Mouse (Mus musculus): ENCODE results near the gene Pvr. TPM values are rescaled to one million over a fixed set of nuclear protein-coding genes. Genes with fewer than 3 reads are reported as not detected.

The Pvr gene
- polyA plus RNA-seq, 1 experiment from 2014 or later: 4.8 TPM

DNA sequence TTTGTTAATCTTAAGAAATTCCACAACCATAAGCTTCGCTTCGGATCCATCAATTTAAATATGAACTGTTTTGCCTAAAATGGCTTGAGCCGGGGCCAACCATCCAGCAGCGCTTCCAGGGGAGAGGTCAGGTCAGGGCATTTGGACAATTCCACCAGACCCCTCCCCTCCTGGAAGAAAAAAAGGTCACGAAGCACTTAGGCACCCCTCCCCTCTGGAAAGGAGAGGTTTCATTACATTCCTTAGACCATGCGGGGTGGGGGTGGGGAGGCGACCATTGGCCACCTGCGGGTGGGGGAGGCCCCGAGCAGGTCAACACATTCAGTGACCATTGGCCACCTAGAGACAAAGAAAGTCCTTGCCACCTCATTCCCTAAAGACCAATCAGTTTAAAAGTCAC is 32.1 kb upstream of the Pvr start:
- H3K27me3 ChIP-seq (ENCODE audit: control insufficient read depth, insufficient read depth, low read length): no peaks in the 10 kb centered on the region

DNA sequence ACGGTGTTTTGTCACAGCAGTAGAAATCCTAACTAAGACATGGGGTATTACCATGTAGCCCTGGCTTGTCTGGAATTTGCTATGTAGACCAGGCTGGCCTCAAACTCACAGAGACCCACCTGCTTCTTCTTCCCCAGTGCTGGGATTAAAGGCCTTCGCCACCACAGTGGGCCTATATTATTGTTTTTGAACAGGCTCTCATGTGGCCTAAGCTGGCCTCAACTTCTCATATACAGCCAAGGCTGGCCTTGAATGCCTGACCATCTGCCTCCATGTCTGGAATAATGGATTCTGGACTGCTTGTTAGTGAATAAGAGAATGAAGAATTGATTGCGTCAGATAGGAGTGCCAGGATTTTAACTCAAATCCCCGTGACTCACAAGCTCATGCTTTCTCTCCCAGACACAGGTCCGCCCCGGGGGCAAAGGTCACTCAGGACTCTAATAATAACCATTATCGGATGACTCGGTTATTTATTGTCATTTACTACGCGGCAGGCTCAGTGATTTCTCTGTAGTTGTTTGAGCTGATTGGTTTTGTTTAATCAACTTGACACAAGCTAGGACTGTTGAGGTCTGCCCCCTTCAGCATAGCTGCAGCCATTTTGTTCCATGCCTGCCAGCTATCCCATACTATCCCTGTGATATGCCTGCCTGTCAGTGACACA is 31.5 kb upstream of the Pvr start:
- Histone ChIP-seq H3K36me3 (replicated peaks; ENCODE audit: control insufficient read depth, insufficient read depth, low read depth, low read length) (no peaks in the 10 kb centered on the region), H3K4me2 (ENCODE audit: low read depth, low read length) (no peak overlapping the region), H3K9me3 (replicated peaks; ENCODE audit: control insufficient read depth, low read length) (no peaks in the 10 kb centered on the region), H3K27ac (replicated peaks; ENCODE audit: low read depth, low read length) (no peak overlapping the region), H3K27me3 (ENCODE audit: control insufficient read depth, insufficient read depth, low read length) (no peaks in the 10 kb centered on the region), H3K9ac (replicated peaks; ENCODE audit: low read length) (no peak overlapping the region), H3K4me3 (ENCODE audit: low read depth, low read length) (no peak overlapping the region), H3K4me1 (ENCODE audit: control insufficient read depth, insufficient read depth, low read length) (no peaks in the 10 kb centered on the region)
- DNase-seq (ENCODE audit: low spot score): no peak
- ATAC-seq (replicated peaks; ENCODE audit: insufficient number of reproducible peaks, low FRiP score, low TSS enrichment, low read depth): no peak
- 58% methylated on average over 10 of the region's 10 CpGs for WGBS

More for the DNA sequence above, 32.1 kb upstream of the Pvr start:
- 46% methylated on average over 9 of the region's 9 CpGs for WGBS
- Histone ChIP-seq H3K9me3 (replicated peaks; ENCODE audit: control insufficient read depth, low read length) (no peaks in the 10 kb centered on the region), H3K27ac (replicated peaks; ENCODE audit: low read depth, low read length) (no peak overlapping the region), H3K4me1 (ENCODE audit: control insufficient read depth, insufficient read depth, low read length) (no peaks in the 10 kb centered on the region), H3K4me2 (ENCODE audit: low read depth, low read length) (no peak overlapping the region), H3K9ac (replicated peaks; ENCODE audit: low read length) (no peak overlapping the region), H3K36me3 (replicated peaks; ENCODE audit: control insufficient read depth, insufficient read depth, low read depth, low read length) (no peaks in the 10 kb centered on the region), H3K4me3 (ENCODE audit: low read depth, low read length) (no peak overlapping the region)
- DNase-seq (ENCODE audit: low spot score) (no peak), ATAC-seq (replicated peaks; ENCODE audit: insufficient number of reproducible peaks, low FRiP score, low TSS enrichment, low read depth) (no peak)

DNA sequence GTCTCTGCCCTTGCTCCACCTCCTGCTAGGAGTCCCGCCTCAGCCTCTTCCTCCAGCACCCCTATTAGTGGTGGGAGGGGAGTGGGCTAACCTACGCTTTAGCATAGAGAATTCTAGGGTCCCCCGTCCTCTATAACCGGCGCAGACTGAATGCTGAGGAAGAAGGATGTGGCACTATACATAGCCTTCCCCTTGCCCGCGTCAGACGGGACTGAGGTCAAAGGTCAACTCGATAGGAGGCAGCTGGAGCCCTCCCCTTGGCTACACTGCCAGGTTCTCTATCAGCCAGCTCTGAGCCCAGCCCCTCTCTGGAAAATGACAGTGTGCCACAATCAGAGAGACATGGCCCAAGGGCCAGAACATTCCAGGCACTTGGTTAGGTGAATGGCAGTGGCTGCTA is 29.6 kb upstream of the Pvr start, which contains the start of gene Igsf23:
Igsf23 (minus strand) TSS at position 168 of the 400 bp plus-strand sequence.
- Histone ChIP-seq H3K4me1 (ENCODE audit: control insufficient read depth, insufficient read depth, low read length) (no peaks in the 10 kb centered on the region), H3K9ac (replicated peaks; ENCODE audit: low read length) (no peak within 1 kb of the TSS), H3K4me2 (ENCODE audit: low read depth, low read length) (no peak within 1 kb of the TSS), H3K4me3 (ENCODE audit: low read depth, low read length) (no peak within 1 kb of the TSS), H3K27ac (replicated peaks; ENCODE audit: low read depth, low read length) (no peak within 1 kb of the TSS), H3K9me3 (replicated peaks; ENCODE audit: control insufficient read depth, low read length) (no peaks in the 10 kb centered on the region), H3K27me3 (ENCODE audit: control insufficient read depth, insufficient read depth, low read length) (no peaks in the 10 kb centered on the region), H3K36me3 (replicated peaks; ENCODE audit: control insufficient read depth, insufficient read depth, low read depth, low read length) (no peaks in the 10 kb centered on the region)
- DNase-seq (ENCODE audit: low spot score) (no peak), ATAC-seq (replicated peaks; ENCODE audit: insufficient number of reproducible peaks, low FRiP score, low TSS enrichment, low read depth) (peak; percentile 46; the same call in 1 of the 2 replicates)
- WGBS: 49% methylated on average over 9 of the region's 9 CpGs

GRCm38 (mm10) chr7:19949996-19950395 is 29.0 kb upstream of the Pvr start:
- H3K4me2 ChIP-seq (ENCODE audit: low read depth, low read length): no peak overlapping the region
- H3K9ac ChIP-seq (replicated peaks; ENCODE audit: low read length): no peak overlapping the region
- H3K36me3 ChIP-seq (replicated peaks; ENCODE audit: control insufficient read depth, insufficient read depth, low read depth, low read length): no peaks in the 10 kb centered on the region
- H3K9me3 ChIP-seq (replicated peaks; ENCODE audit: control insufficient read depth, low read length): no peaks in the 10 kb centered on the region
- no peak overlapping the region for H3K4me3 ChIP-seq (ENCODE audit: low read depth, low read length)
- 51% methylated on average over 10 of the region's 10 CpGs for WGBS
- ATAC-seq (replicated peaks; ENCODE audit: insufficient number of reproducible peaks, low FRiP score, low TSS enrichment, low read depth) (no peak), DNase-seq (ENCODE audit: low spot score) (no peak)
- H3K27ac ChIP-seq (replicated peaks; ENCODE audit: low read depth, low read length): no peak overlapping the region
- H3K4me1 ChIP-seq (ENCODE audit: control insufficient read depth, insufficient read depth, low read length): no peaks in the 10 kb centered on the region
- H3K27me3 ChIP-seq (ENCODE audit: control insufficient read depth, insufficient read depth, low read length): no peaks in the 10 kb centered on the region

GRCm38 (mm10) chr7:19948956-19949355 is 28.0 kb upstream of the Pvr start:
- Histone ChIP-seq H3K36me3 (replicated peaks; ENCODE audit: control insufficient read depth, insufficient read depth, low read depth, low read length) (no peaks in the 10 kb centered on the region), H3K27ac (replicated peaks; ENCODE audit: low read depth, low read length) (no peak overlapping the region), H3K9me3 (replicated peaks; ENCODE audit: control insufficient read depth, low read length) (no peaks in the 10 kb centered on the region), H3K4me2 (ENCODE audit: low read depth, low read length) (no peak overlapping the region), H3K27me3 (ENCODE audit: control insufficient read depth, insufficient read depth, low read length) (no peaks in the 10 kb centered on the region), H3K4me3 (ENCODE audit: low read depth, low read length) (no peak overlapping the region), H3K4me1 (ENCODE audit: control insufficient read depth, insufficient read depth, low read length) (no peaks in the 10 kb centered on the region), H3K9ac (replicated peaks; ENCODE audit: low read length) (no peak overlapping the region)
- 79% methylated on average over 12 of the region's 12 CpGs for WGBS
- DNase-seq (ENCODE audit: low spot score) (no peak), ATAC-seq (replicated peaks; ENCODE audit: insufficient number of reproducible peaks, low FRiP score, low TSS enrichment, low read depth) (no peak)

- H3K36me3 ChIP-seq (replicated peaks; ENCODE audit: control insufficient read depth, insufficient read depth, low read depth, low read length): no peaks in the 10 kb centered on the region
- ATAC-seq (replicated peaks; ENCODE audit: insufficient number of reproducible peaks, low FRiP score, low TSS enrichment, low read depth): no peak
- no peak overlapping the region for H3K4me3 ChIP-seq (ENCODE audit: low read depth, low read length)
- no peak overlapping the region for H3K9ac ChIP-seq (replicated peaks; ENCODE audit: low read length)
- WGBS: 85% methylated on average over 13 of the region's 13 CpGs
- no peaks in the 10 kb centered on the region for H3K27me3 ChIP-seq (ENCODE audit: control insufficient read depth, insufficient read depth, low read length)
- no peak for DNase-seq (ENCODE audit: low spot score)
- no peaks in the 10 kb centered on the region for H3K4me1 ChIP-seq (ENCODE audit: control insufficient read depth, insufficient read depth, low read length)
- H3K27ac ChIP-seq (replicated peaks; ENCODE audit: low read depth, low read length): no peak overlapping the region
- no peak overlapping the region for H3K4me2 ChIP-seq (ENCODE audit: low read depth, low read length)
- H3K9me3 ChIP-seq (replicated peaks; ENCODE audit: control insufficient read depth, low read length): no peaks in the 10 kb centered on the region
Observed at GRCm38 (mm10) chr7:19945821-19946515, 25.0 kb upstream of the Pvr start.

DNA sequence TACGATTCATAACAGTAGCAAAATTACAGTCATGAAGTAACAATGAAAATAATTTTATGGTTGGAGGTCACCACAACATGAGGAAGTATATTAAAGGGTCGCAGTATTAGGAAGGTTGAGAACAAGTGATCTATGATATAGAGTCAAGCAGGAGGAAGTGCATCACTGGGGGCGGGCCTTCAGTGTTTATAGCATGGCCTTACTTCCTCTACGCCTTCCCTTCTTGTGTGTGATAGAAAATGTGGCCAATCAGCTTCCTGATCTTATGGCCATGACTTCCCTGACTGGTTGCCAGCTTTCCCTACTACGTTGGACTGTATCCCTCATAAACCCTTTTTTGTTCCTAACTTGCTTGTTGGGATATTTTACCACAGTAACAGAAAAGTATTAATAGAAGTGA is 24.2 kb upstream of the Pvr start:
- ATAC-seq (replicated peaks; ENCODE audit: insufficient number of reproducible peaks, low FRiP score, low TSS enrichment, low read depth) (no peak), DNase-seq (ENCODE audit: low spot score) (no peak)
- no peaks in the 10 kb centered on the region for H3K36me3 ChIP-seq (replicated peaks; ENCODE audit: control insufficient read depth, insufficient read depth, low read depth, low read length)
- H3K9me3 ChIP-seq (replicated peaks; ENCODE audit: control insufficient read depth, low read length): no peaks in the 10 kb centered on the region
- 90% methylated on average over 5 of the region's 5 CpGs for WGBS
- H3K27me3 ChIP-seq (ENCODE audit: control insufficient read depth, insufficient read depth, low read length): no peaks in the 10 kb centered on the region
- H3K4me3 ChIP-seq (ENCODE audit: low read depth, low read length): no peak overlapping the region
- H3K27ac ChIP-seq (replicated peaks; ENCODE audit: low read depth, low read length): no peak overlapping the region
- no peaks in the 10 kb centered on the region for H3K4me1 ChIP-seq (ENCODE audit: control insufficient read depth, insufficient read depth, low read length)
- H3K4me2 ChIP-seq (ENCODE audit: low read depth, low read length): no peak overlapping the region
- no peak overlapping the region for H3K9ac ChIP-seq (replicated peaks; ENCODE audit: low read length)

- no peak for DNase-seq (ENCODE audit: low spot score)
- Histone ChIP-seq H3K4me3 (ENCODE audit: low read depth, low read length) (no peak overlapping the region), H3K9me3 (replicated peaks; ENCODE audit: control insufficient read depth, low read length) (no peaks in the 10 kb centered on the region), H3K36me3 (replicated peaks; ENCODE audit: control insufficient read depth, insufficient read depth, low read depth, low read length) (no peaks in the 10 kb centered on the region), H3K4me2 (ENCODE audit: low read depth, low read length) (no peak overlapping the region), H3K27me3 (ENCODE audit: control insufficient read depth, insufficient read depth, low read length) (no peaks in the 10 kb centered on the region), H3K4me1 (ENCODE audit: control insufficient read depth, insufficient read depth, low read length) (no peaks in the 10 kb centered on the region), H3K27ac (replicated peaks; ENCODE audit: low read depth, low read length) (no peak overlapping the region), H3K9ac (replicated peaks; ENCODE audit: low read length) (no peak overlapping the region)
- 89% methylated on average over 8 of the region's 8 CpGs for WGBS
- no peak for ATAC-seq (replicated peaks; ENCODE audit: insufficient number of reproducible peaks, low FRiP score, low TSS enrichment, low read depth)
Observed at GRCm38 (mm10) chr7:19944709-19945108, 23.7 kb upstream of the Pvr start.

Data from embryonic facial prominence, embryonic 11.5 days (tissue).